Mouse (Mus musculus): Measurements from ENCODE around the gene Olfr46.
"Not testable (repeated sequence)": the region's sequence is repeated elsewhere in the genome, so short reads cannot be mapped to it uniquely, and the experiment has no call there.

Olfr46 gene

GRCm38 (mm10) chr7:140600969-140601368 lies at the start of gene Olfr46:
Gene Olfr46 (plus strand): TSS chr7:140601269.
- peak in 1 of 2 experiments; percentile 5 for DNase-seq (ENCODE audit: inconsistent age in 2 of 2, low spot score in 1 of 2)

DNA sequence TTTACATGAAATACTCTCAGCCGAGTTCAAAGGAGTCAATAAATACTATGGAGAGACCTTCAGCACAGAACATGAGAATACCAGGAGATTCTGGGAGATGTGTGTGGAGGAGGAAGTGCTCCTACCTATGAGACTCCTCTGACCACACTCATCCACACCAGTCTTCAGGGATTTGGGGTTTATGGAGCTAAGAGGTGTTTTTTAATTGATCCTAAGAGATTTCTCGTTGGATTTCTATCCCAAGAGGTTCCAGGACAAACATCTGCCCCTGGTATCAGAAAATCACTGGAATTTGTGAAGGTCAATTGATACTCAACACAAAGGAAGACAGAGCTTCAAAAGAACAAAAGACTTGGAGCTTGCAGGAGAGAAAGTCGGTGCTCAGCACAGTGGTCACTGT lies 33.5 kb upstream of the Olfr46 start, which contains the start of gene Olfr538:
Gene Olfr538, plus strand, starts transcription at position 301 of the 400 bp plus-strand sequence.
- DNase-seq (ENCODE audit: inconsistent age in 2 of 2, low spot score in 1 of 2) = no peak

GRCm38 (mm10) chr7:140628670-140629069 lies 27.6 kb downstream of the Olfr46 start, which contains the start of gene Olfr61:
Gene Olfr61 (plus strand): TSS chr7:140628970.
- DNase-seq (ENCODE audit: inconsistent age in 2 of 2, low spot score in 1 of 2) = not testable (repeated sequence)

GRCm38 (mm10) chr7:140630559-140630958 lies 29.5 kb downstream of the Olfr46 start:
- DNase-seq (ENCODE audit: inconsistent age in 2 of 2, low spot score in 1 of 2) = no peak

DNA sequence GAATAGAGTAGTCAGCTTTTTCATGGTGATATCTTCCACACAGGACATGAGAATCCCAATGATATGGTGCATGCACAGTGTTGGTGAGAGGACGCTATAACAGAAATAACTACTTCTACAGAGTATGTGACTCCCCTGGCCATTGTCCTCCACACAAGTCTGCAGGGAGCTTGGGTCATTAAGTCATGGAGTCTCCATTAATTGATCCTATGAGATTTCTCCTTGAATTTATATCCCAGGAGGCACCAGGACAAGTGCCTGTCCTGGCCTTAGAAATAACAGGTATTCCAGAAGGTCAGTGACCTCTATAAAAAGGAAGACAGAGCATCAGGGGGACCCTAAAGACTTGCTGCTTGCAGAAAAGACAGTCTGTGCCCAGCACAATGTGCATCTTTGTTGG lies 45.1 kb downstream of the Olfr46 start, which contains the start of gene Olfr53:
Gene Olfr53, plus strand, starts transcription at position 301 of the 400 bp plus-strand sequence.
- DNase-seq (ENCODE audit: inconsistent age in 2 of 2, low spot score in 1 of 2) = no peak

DNA sequence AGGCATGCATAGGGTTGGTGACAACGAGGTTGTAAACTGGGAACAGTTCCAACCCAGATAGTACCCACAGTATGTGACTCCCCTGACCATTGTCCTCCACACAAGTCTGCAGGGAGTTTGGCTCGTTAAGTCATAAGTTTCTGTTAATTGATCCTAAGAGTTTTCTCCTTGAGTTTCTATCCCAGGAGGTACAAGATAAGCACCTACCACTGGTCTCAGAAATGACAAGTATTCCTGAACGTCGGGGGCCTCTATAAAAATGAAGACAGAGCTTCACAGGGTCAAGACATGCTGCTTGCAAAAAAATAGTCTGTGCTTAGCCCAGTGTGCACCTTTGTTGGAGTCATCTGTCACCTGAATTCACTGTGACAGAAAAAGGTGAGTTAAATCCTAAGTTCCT lies 58.6 kb downstream of the Olfr46 start, which contains the start of gene Olfr539:
Gene Olfr539, plus strand, starts transcription at position 301 of the 400 bp plus-strand sequence.
- no peak for DNase-seq (ENCODE audit: inconsistent age in 2 of 2, low spot score in 1 of 2)

All from adrenal gland, adult (tissue).